Mouse (Mus musculus) gastrocnemius, adult 2 months (tissue): ENCODE results near the gene Itpkc. TPM values are rescaled to one million over a fixed set of nuclear protein-coding genes. Genes with fewer than 3 reads are reported as not detected.

Experiments used
- DNase-seq: peaks from one replicate; pipeline ENCODE4 v3.0.0; 2022
- H3K27ac ChIP-seq: fragments of 200-600 bp; 2 replicates; pipeline ENCODE4 v1.8.1; 2022; ENCODE audit warnings: mild to moderate bottlenecking
- H3K4me3 ChIP-seq: fragments of 200-600 bp; 2 replicates; pipeline ENCODE4 v1.8.1; 2022; ENCODE audit warnings: mild to moderate bottlenecking, moderate library complexity
- CTCF ChIP-seq: fragments of 200-600 bp; IDR thresholded peaks from 2 replicates; pipeline ENCODE4 v1.8.1; 2022; ENCODE audit warnings: antibody characterized with exemption, mild to moderate bottlenecking, moderate library complexity
- intact Hi-C: fragments of 180-260 bp; cut with DNase I; formaldehyde crosslinking; loops from one replicate; pipeline ENCODE4 v1.15.1; 2025
- total RNA-seq, 2 experiments: library from RNA; stranded (reverse); gene quantifications; 2 replicates each; pipeline ENCODE4 v1.2.3; 2021

The Itpkc gene
- total RNA-seq, 2 experiments from 2014 or later = 3.9 to 4.3 TPM

DNA sequence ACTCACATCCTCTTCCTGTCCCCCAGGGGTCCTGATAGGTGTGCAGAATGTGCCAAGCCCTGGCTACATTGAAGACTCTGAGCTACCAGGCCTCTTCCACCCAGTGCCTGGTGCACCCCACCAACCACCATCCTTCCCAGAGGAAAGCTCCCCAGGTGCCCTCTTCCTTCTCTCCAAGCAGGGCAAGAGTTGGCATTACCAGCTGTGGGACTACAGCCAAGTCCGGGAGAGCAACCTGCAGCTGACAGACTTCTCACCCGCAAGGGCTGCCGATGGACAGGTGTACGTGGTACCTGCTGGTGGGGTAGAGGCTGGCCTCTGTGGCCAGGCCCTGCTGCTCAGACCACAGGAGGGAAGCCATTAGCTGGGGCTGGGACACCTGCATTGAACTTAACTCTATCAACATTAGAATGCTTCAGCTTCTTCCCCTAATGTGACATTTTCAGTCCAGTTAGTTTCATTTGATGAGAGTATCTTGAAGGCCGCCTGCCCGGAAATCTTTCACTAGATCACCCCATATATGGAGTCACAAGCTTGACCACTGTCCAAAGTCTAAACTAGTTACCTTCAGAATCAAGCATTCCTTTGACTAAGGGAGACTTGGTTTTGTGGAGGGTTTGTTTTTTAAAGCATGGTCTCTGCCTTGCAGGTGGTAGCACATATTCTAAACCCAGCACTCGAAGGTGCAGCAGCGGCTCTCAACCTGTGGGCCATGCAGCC, 24.6 kb downstream of the Itpkc start:
- intact Hi-C loops = no loop called here
- Histone ChIP-seq H3K4me3 (no peak overlapping the region), H3K27ac (no peak overlapping the region)
- DNase-seq = no peak
- TF ChIP-seq CTCF = no peak

DNA sequence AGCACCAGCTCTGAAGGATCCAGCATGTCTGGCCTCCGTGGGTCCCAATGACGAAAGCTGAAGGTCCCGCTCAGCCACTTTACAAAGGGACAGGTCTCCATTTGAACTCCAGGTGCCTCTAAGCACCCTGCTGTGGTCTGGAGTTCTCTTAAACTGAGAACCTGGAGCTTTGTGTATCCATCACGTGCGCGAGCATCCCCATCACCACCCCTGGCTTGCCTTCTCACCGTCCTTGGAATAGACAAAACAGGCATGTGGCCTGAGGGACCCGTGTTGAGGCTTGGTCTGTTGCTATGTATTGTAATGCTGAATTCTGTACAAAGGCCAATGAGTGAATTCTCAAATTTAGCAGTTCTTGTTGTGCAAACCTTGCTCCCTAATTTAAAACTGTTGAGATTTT, 29.7 kb downstream of the Itpkc start:
- no peak for TF ChIP-seq CTCF
- intact Hi-C loops = loop anchor here (5.0 kb wide), 1 partner anchor 36 kb away; no protein-coding TSS in a partner anchor
- H3K27ac ChIP-seq = peak overlapping the region; percentile 100
- no peak overlapping the region for H3K4me3 ChIP-seq
- no peak for DNase-seq

DNA sequence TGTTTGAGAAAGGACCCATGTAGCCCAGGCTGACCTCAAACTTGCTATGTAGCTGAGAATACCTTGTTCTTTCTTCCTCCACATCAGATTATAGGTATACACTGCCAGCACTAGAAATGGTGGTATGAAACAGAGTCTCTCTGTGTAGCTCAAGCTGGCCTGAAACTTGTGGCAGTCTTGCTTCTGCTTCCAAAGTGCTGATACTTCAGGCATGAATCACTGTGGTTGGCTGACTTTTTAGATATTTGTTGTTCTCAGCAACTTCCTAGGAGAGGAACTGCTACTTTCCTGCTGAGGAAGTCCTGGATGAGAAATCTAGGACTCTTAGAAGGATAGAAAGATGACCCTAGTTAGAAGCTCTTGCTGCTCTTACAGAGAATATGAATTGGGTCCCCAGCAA, 30.1 kb downstream of the Itpkc start:
- no peak for DNase-seq
- intact Hi-C loops = loop anchor here (5.0 kb wide), 1 partner anchor 36 kb away; no protein-coding TSS in a partner anchor
- no peak for TF ChIP-seq CTCF
- Histone ChIP-seq H3K4me3 (no peak overlapping the region), H3K27ac (peak overlapping the region; percentile 100; the same call in 1 of the 2 replicates)

DNA sequence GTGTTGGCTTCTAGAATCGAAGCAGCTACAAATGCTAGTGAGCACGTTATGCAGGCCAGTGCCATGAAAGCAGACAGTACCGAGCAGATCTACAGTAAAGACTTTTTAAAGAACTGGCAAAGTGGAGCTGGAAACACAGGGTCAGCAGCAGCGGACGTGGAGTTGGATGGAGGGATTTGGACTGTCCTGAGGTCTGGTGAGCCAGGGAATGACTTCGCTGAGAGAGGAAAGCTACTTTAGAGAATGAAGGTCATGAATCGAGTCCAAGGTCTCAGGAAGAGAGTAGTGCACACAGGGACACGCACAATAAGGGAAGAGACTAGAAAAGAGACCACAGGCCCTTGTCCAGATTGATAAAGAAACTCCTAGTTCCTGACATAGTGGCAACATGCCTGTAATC, 30.8 kb downstream of the Itpkc start:
- no peak for TF ChIP-seq CTCF
- Histone ChIP-seq H3K27ac (peak overlapping the region; percentile 100), H3K4me3 (no peak overlapping the region)
- DNase-seq = no peak
- intact Hi-C loops = loop anchor here (2.0 to 5.0 kb wide), 2 partner anchors 31 to 35 kb away; partner anchors contain the start of gene Itpkc

DNA sequence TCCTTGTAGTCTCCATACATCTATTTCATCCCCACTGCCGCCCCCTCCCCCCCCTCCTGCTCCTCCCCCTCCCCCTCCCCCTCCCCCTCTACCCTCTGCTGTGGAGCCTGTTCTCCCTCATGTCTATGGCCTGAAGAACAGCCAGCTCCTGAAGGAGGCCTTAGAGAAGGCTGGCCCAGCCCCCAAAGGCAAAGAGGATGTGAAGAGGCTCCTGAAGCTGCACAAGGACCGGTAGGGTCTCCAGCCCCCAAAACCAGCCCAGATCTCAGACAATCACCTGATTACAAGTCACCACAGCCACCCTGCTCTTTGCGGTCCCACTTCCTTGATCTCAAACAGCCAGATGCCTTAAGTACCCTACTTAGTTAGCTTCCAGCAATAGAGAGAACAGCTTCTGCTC, 31.3 kb downstream of the Itpkc start:
- Histone ChIP-seq H3K4me3 (no peak overlapping the region; the same call in 1 of the 2 replicates), H3K27ac (peak overlapping the region; percentile 100)
- TF ChIP-seq CTCF = no peak
- intact Hi-C loops = loop anchor here (2.0 to 5.0 kb wide), 2 partner anchors 32 to 35 kb away; partner anchors contain the start of gene Itpkc
- DNase-seq = no peak

DNA sequence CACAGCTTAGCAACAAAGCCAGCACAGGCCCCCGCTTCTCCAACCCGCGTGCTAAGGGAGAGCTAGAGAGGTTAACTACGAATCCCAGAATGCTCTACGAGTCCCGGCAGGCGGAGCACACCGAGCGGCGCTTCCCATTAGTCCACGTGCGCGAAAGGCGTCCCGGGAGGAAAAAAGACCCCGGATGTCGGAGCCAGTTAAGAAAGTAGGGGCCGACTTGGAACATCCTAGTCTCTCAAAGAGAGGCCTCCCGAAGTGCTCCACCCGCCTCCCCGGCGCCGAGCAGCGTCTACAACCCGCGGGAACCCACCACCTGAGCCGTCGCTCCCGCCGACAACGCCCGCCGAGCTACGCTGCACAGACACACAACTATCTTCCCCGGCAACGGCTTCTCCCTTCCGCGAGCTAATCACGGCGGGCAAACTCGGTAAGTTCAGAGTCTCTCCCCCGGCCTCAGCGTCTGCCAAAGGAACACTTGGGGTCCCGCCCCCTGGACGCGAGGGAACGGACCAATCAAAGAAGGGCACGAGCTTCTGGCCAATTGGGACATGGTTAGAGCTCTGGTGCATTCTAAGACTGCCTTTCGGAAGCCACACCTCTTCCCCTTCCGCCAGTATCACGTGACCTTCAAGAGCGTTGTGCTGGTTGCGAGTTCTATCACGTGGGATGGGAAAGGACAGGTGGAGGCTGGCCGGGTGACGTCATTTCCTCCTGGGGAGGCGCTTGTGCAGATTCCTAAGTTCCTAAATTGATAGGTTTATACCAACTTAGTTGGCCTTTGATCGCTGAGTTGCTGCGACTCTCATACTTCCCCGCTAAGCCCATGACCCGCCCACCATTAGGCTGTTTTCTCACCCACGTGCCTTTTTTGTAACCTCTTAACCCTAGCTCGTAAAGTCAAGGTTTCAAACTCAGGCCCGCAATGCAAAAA, 32.5 kb downstream of the Itpkc start, which contains the start of the genes BC024978 and Snrpa:
TSS of gene BC024978 (plus strand) at position 101 of the 931 bp plus-strand sequence.
TSS of gene Snrpa (minus strand) at position 591 of the 931 bp plus-strand sequence.
- Histone ChIP-seq H3K27ac (peak within 1 kb of the TSS; percentile 100), H3K4me3 (peak within 1 kb of the TSS; percentile 99)
- no peak for TF ChIP-seq CTCF
- DNase-seq = peak; percentile 97
- intact Hi-C loops = loop anchor here (1.0 to 5.0 kb wide), 3 partner anchors 17 to 34 kb away; partner anchors contain the start of gene Itpkc

DNA sequence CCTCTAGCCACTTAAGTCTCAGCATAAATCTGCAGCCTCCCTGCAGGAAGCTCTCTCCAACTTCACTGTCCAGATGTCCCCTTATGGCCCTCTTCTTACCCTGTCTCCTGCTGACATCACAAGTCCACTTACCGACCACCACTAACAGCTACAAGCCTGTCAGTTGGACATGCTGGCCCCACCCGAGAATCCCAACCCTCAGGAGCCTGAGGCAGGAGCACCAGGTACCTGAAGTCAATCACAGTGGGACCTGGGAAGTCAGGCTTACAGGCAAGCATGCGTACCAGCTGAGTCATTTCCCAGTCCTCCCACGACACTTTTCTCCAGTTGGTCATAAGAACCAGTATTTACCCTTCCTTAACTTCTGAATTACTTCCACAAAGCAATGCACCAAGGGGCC, 34.7 kb downstream of the Itpkc start:
- no peak for TF ChIP-seq CTCF
- H3K4me3 ChIP-seq = no peak overlapping the region
- intact Hi-C loops = no loop called here
- H3K27ac ChIP-seq = no peak overlapping the region
- no peak for DNase-seq

DNA sequence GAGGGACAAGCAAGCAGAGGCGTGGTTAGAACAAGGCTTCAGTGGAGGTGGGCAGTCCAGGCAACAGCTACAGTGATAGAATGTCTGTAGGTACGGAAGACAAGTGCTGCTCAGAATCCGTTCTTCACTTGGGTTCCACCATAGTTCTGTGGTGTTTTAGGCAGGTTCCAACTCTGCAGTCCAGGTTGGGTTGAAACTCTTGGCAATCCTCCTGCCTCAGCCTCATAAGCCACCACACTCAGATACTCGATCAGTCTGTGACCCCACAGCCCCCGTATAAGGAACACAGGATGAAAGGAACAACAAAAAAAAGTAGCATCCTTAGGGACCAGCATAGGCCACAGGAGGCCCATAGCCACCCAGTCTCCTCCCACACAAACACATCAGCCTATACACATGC, 36.0 kb downstream of the Itpkc start:
- DNase-seq = no peak
- intact Hi-C loops = no loop called here
- Histone ChIP-seq H3K27ac (no peak overlapping the region), H3K4me3 (no peak overlapping the region)
- TF ChIP-seq CTCF = no peak

DNA sequence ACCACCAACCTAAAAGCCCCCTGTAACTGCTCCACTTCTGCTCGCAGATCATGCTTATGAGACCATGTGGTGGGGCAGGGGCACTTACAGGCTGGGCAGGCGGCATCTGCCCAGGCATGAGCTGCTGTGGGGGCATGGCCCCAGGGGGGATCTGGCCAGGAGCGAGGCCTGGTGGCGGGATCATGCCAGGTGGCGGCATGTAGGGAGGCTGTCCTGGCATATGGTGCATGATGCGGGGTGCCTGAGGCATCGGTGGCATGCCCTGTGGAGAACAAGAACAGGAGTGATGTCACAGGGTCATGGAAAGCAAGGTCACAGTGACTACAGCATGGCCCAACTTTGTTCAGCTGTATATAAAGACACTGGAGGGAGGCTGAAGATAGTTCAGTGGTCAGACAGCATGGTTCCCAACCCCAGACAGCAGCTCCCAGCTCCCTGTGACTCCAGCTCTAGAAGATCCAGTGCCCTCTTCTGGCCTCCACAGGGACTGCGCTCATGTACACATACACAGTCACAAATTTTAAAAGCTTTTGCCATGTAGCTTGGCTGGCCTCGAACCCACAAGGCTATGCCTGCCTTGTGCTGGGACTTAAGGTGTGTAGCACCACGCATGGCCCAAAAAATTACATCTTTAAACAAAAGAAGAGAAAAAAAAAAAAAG, 39.1 kb downstream of the Itpkc start:
- no peak overlapping the region for H3K4me3 ChIP-seq
- peak; percentile 35 for TF ChIP-seq CTCF
- no peak overlapping the region for H3K27ac ChIP-seq
- no peak for DNase-seq
- intact Hi-C loops = no loop called here

DNA sequence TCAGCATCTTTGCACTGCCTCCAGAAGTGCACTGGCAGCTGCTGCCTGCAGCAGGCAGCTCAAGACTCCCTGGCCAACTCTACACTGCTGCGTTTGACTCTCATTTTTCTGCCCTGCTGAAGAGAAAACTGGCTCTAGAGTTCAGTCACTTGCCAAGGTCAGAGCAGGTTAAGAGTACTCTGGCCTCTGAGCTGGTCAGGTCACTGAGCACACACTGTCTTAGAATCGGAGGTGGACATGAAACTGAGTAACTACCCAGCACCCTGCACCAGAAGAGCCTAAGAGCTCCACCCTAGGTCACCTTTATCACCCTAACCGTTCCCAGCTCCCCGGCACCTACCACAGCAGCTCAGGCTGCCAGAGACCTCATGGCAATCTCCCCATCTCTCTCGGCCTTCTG, 42.5 kb downstream of the Itpkc start:
- no peak for DNase-seq
- no peak for TF ChIP-seq CTCF
- intact Hi-C loops = no loop called here

DNA sequence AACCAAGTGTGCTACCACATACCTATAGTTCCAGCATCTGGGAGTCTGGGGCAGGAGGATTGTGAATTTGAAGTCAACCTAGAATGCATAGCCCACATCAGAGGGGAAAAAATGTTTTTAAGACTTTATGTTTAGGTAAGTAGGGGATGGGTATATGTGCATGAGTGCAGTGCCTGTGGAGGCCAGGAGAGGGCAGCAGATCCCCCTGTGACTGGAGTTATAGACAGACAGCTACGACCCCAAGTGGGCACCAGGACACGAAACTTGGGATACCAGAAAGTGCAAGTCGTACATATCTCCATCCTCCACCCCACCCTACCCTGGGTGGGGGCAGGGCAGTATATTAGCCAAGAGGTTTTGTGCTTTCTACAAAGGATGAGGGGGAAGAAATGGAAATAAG, 43.5 kb downstream of the Itpkc start:
- Histone ChIP-seq H3K27ac (no peak overlapping the region), H3K4me3 (no peak overlapping the region)
- intact Hi-C loops = no loop called here
- TF ChIP-seq CTCF = peak; percentile 68
- DNase-seq = no peak

More for the DNA sequence above, 42.5 kb downstream of the Itpkc start:
- H3K4me3 ChIP-seq = no peak overlapping the region
- H3K27ac ChIP-seq = peak overlapping the region; percentile 3

DNA sequence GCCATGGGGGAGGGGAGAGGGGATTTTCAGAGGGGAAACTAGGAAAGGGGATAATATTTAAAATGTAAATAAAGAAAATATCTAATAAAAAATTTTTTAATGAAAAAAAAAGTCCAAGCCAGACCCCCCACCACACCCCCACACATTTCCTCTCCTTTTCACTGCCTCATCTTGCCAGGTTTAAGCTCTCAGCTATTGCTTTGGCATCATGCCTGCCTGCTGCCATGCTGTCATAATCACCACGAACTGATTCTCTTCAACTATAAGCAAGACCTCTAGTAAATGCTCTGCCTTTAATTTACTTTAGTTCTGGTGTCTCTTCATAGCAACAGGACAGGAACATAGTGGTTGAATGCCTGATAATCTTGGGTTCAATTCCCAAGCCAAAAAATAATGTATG, 46.0 kb downstream of the Itpkc start:
- no peak overlapping the region for H3K4me3 ChIP-seq
- H3K27ac ChIP-seq = no peak overlapping the region

More for the DNA sequence above, 46.0 kb downstream of the Itpkc start:
- TF ChIP-seq CTCF = no peak
- DNase-seq = no peak
- intact Hi-C loops = no loop called here
